Mouse (Mus musculus) Patski (cell line): ENCODE measurements around the gene Srl. TPM values are rescaled to one million over a fixed set of nuclear protein-coding genes. Genes with fewer than 3 reads are reported as not detected.
A peak's percentile ranks its signal among the peaks of the same experiment; 100 is the strongest.
"Not testable (repeated sequence)": the region's sequence is repeated elsewhere in the genome, so short reads cannot be mapped to it uniquely, and the experiment has no call there.

Experiments
- ATAC-seq: fragments of 100-300 bp; one replicate; pipeline ENCODE4 v1.8.0; 2021
- CTCF ChIA-PET: fragments of 350-600 bp; sonication (Branson Sonifier 250); formaldehyde crosslinking; loops from one replicate; lab custom pipeline; 2022; ENCODE audit warnings: inconsistent platforms; lab: Charles Lee
- POLR2A ChIA-PET: fragments of 350-600 bp; sonication (Branson Sonifier 250); formaldehyde crosslinking; loops from one replicate; lab custom pipeline; 2022; ENCODE audit warnings: antibody characterized with exemption, inconsistent platforms; lab: Charles Lee
- DNase-seq: peaks from one replicate; pipeline ENCODE4 v3.0.0-alpha.2; 2011; ENCODE audit warnings: low read depth, low spot score
- H3K27me3 ChIP-seq: fragments of 371-371 bp; one replicate; pipeline ENCODE4 v1.5.1; 2021
- CTCF ChIP-seq: fragments of 100-300 bp; IDR thresholded peaks from one replicate; pipeline ENCODE4 v1.5.1; 2021
- in situ Hi-C: fragments of 300-500 bp; cut with MboI; formaldehyde crosslinking; loops from 3 replicates; pipeline ENCODE4 v1.11.1; 2018; ENCODE audit warnings: low pct_unique_long_range_greater_than_20kb, mixed read lengths
- polyA plus RNA-seq: library from polyadenylated mRNA; unstranded; gene quantifications from one replicate; pipeline ENCODE4 v1.2.3, GENCODE M21; 2021

Srl gene
- polyA plus RNA-seq, 1 experiment from 2014 or later: 2.0 TPM

- ChIA-PET POLR2A (no interaction called here), CTCF (no interaction called here)
- DNase-seq: peak; percentile 13
- in situ Hi-C loops: no loop called here
- peak; percentile 80 for ATAC-seq
- no peak for TF ChIP-seq CTCF
- no peaks in the 10 kb centered on the region for H3K27me3 ChIP-seq
Measured at GRCm38 (mm10) chr16:4477591-4478215, 63.9 kb downstream of the Srl start.

GRCm38 (mm10) chr16:4474882-4475803 is 66.5 kb downstream of the Srl start:
- CTCF ChIA-PET: interaction anchor here (0.8 to 2.1 kb wide), 2 partner anchors 13 to 159 kb away, joined by 3 to 5 read pairs; no protein-coding TSS in a partner anchor
- ATAC-seq (no peak), DNase-seq (no peak)
- no peaks in the 10 kb centered on the region for H3K27me3 ChIP-seq
- POLR2A ChIA-PET: no interaction called here
- TF ChIP-seq CTCF: no peak
- in situ Hi-C loops: no loop called here

- ATAC-seq, in situ Hi-C loops, H3K27me3 ChIP-seq, DNase-seq: not testable (repeated sequence)
- ChIA-PET POLR2A (interaction anchor here (1.3 kb wide), 1 partner anchor 10 kb away, joined by 5 read pairs; no protein-coding TSS in a partner anchor), CTCF (interaction anchor here (1.4 to 2.1 kb wide), 3 partner anchors 12 to 158 kb away, joined by 3 to 5 read pairs (median 3); partner anchors contain the start of gene Adcy9)
Measured at GRCm38 (mm10) chr16:4474040-4474881, 67.4 kb downstream of the Srl start.

- no peaks in the 10 kb centered on the region for H3K27me3 ChIP-seq
- DNase-seq (no peak), ATAC-seq (no peak)
- CTCF ChIA-PET: interaction anchor here (0.8 to 2.1 kb wide), 4 partner anchors 11 to 160 kb away, joined by 3 to 5 read pairs (median 3); partner anchors contain the start of gene Adcy9
- POLR2A ChIA-PET: interaction anchor here (1.3 kb wide), 1 partner anchor 9 kb away, joined by 5 read pairs; no protein-coding TSS in a partner anchor
- in situ Hi-C loops: no loop called here
- no peak for TF ChIP-seq CTCF
Measured at GRCm38 (mm10) chr16:4473231-4473630, 68.4 kb downstream of the Srl start.

DNA sequence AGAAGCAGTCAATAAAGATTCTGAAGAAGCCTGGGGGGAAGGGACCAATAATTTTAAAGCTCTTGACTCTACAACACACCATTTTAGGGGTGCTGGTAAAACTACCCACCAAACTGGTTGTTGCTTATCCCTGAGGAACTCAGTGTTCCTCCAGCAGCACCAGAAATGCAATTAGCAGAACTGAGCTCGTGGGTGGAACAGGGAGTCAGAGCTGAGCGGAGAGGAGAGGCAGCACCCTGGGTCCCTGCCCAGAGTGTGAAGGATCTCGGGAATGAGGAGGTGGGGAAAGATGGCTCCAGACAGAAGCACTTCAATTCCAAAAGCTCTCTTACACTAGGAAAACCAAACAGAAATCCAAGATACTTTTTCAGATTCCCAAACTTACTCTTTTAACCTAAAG is 68.9 kb downstream of the Srl start:
- ATAC-seq (no peak), DNase-seq (no peak)
- CTCF ChIA-PET: interaction anchor here (0.8 to 2.1 kb wide), 3 partner anchors 11 to 159 kb away, joined by 3 to 5 read pairs (median 3); no protein-coding TSS in a partner anchor
- POLR2A ChIA-PET: interaction anchor here (0.6 to 1.3 kb wide), 2 partner anchors 9 to 47 kb away, joined by 5 read pairs; no protein-coding TSS in a partner anchor
- TF ChIP-seq CTCF: no peak
- in situ Hi-C loops: no loop called here
- H3K27me3 ChIP-seq: no peaks in the 10 kb centered on the region

DNA sequence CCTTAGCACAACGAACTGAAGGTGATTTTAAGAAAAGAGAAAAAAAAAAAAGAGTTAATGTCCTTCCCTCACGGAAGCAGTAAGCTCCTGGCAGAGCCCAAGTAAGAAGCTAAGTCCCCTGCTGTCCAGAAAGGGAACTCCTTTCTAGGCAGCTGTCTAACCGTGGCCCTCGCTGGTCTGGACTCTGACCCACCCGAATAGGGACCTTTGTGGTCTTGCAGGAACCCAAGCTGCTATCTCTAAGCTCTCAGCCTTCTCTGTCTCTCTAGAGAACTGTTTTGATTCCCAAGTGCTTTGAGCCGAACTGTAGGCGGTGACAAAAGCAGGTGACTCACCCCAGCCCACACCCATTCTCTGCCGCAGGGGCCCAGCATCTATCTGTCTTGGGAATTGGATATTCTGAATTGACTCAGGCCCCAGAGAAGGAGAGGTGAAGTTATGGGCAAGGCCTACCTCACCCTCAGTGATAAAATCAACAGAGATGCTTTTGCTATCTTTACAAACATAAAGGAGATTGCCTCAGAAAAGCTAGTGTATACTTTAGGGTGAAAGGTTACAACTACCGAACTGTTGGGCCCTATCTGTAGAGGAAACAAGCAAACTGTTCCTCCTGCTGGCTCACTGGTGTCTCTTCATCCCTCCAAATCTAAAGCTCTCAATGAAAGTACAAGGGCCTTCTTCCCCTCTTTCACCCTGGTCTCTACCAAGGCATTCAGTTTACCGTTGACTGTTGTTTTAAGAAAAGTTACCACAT is 71.8 kb downstream of the Srl start:
- in situ Hi-C loops: no loop called here
- ChIA-PET CTCF (interaction anchor here (0.8 to 1.7 kb wide), 2 partner anchors 22 to 154 kb away, joined by 3 to 6 read pairs; no protein-coding TSS in a partner anchor), POLR2A (no interaction called here)
- DNase-seq (no peak), ATAC-seq (no peak)
- no peaks in the 10 kb centered on the region for H3K27me3 ChIP-seq
- TF ChIP-seq CTCF: no peak

- H3K27me3 ChIP-seq: no peaks in the 10 kb centered on the region
- ChIA-PET CTCF (interaction anchor here (0.8 to 1.5 kb wide), 3 partner anchors 19 to 149 kb away, joined by 3 to 5 read pairs (median 4); no protein-coding TSS in a partner anchor), POLR2A (interaction anchor here (1.1 kb wide), 1 partner anchor 9 kb away, joined by 5 read pairs; no protein-coding TSS in a partner anchor)
- ATAC-seq (no peak), DNase-seq (no peak)
- no peak for TF ChIP-seq CTCF
- in situ Hi-C loops: no loop called here
Measured at GRCm38 (mm10) chr16:4464529-4465089, 77.0 kb downstream of the Srl start.

DNA sequence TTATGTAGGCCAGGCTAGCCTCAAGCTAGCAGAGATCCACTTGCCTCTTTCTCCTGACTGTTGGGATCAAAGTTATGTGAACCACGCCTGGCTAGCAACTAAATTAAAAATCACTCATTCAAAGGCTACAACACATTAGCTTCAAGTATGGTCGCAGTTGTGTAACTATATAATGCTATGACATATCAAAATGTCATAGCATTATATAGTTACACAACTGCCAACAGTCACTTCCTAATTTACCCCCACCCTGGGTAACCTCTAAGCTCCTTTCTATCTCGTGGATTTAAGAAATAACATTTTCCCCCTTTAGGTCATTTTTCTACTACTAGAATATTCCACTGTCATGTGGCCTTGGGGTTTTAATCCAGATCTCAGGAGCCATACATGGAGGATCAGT is 83.7 kb downstream of the Srl start:
- POLR2A ChIA-PET: interaction anchor here (0.7 kb wide), 1 partner anchor 124 kb away, joined by 3 read pairs; no protein-coding TSS in a partner anchor
- ATAC-seq (no peak), DNase-seq (no peak)
- H3K27me3 ChIP-seq: no peaks in the 10 kb centered on the region
- no peak for TF ChIP-seq CTCF
- in situ Hi-C loops: no loop called here
- CTCF ChIA-PET: interaction anchor here (0.7 kb wide), 1 partner anchor 143 kb away, joined by 3 read pairs; no protein-coding TSS in a partner anchor

- in situ Hi-C loops: no loop called here
- H3K27me3 ChIP-seq: no peaks in the 10 kb centered on the region
- CTCF ChIA-PET: interaction anchor here (1.2 kb wide), 1 partner anchor 140 kb away, joined by 3 read pairs; no protein-coding TSS in a partner anchor
- POLR2A ChIA-PET: no interaction called here
- DNase-seq: no peak
- no peak for ATAC-seq
- no peak for TF ChIP-seq CTCF
Measured at GRCm38 (mm10) chr16:4456391-4456790, 85.2 kb downstream of the Srl start.
